Mouse (Mus musculus) liver, embryonic 16.5 days (tissue): Measurements from ENCODE around the gene Grifin. TPM values are rescaled to one million over a fixed set of nuclear protein-coding genes. Genes with fewer than 3 reads are reported as not detected.

Source experiments
- ATAC-seq: fragments of 200-750 bp; cut with Nextera tagmentation; 2 replicates; pipeline ENCODE4 v1.8.0; 2017; ENCODE audit warnings: low read depth, mild to moderate bottlenecking, moderate number of reproducible peaks, moderate library complexity
- H3K27ac ChIP-seq: fragments of 300-500 bp; sonication (generic); 2 replicates; pipeline ENCODE4 v1.5.1; 2014; ENCODE audit warnings: mild to moderate bottlenecking, low read length
- H3K27me3 ChIP-seq: fragments of 300-500 bp; sonication (generic); 2 replicates; pipeline ENCODE4 v1.6.1; 2014; ENCODE audit warnings: low read depth, low read length, mixed read lengths; ENCODE audit not compliant: control insufficient read depth, insufficient read depth
- H3K36me3 ChIP-seq: fragments of 300-500 bp; sonication (generic); 2 replicates; pipeline ENCODE4 v1.6.1; 2014; ENCODE audit warnings: mild to moderate bottlenecking; ENCODE audit not compliant: control insufficient read depth, insufficient read depth
- H3K4me1 ChIP-seq: fragments of 300-500 bp; sonication (generic); 2 replicates; pipeline ENCODE4 v1.6.1; 2014; ENCODE audit warnings: low read depth, low read length, mixed read lengths; ENCODE audit not compliant: control insufficient read depth
- H3K4me2 ChIP-seq: fragments of 300-500 bp; sonication (generic); 2 replicates; pipeline ENCODE4 v1.6.1; 2014; ENCODE audit warnings: low read depth, low read length, mixed read lengths
- H3K4me3 ChIP-seq: fragments of 300-500 bp; sonication (generic); 2 replicates; pipeline ENCODE4 v1.5.1; 2014; ENCODE audit warnings: low read depth, mild to moderate bottlenecking, low read length
- H3K9ac ChIP-seq: fragments of 300-500 bp; sonication (generic); 2 replicates; pipeline ENCODE4 v1.6.1; 2014; ENCODE audit warnings: low read depth, low read length
- H3K9me3 ChIP-seq: fragments of 300-500 bp; sonication (generic); replicated peaks from 2 replicates; pipeline ENCODE4 v1.6.1; 2016; ENCODE audit warnings: low read length; ENCODE audit not compliant: control insufficient read depth
- WGBS: fragments of 180-500 bp; shearing (Covaris S2); extraction: QIAGEN DNeasy Blood & Tissue Kit; methylation state at CpG from one replicate; pipeline ENCODE4 v1.1.7; 2014; ENCODE audit not compliant: insufficient replicate concordance; 5-methylcytosine and 5-hydroxymethylcytosine counted together
- polyA plus RNA-seq: library from polyadenylated mRNA; unstranded; fragments of >200 nt; fragmentation: Nextera tagmentation; extraction: Ambion mirVana; gene quantifications from 2 replicates; pipeline ENCODE4 v1.2.1, GENCODE M21; 2015

Gene Grifin
- polyA plus RNA-seq, 1 experiment from 2014 or later: 0.59 TPM

- H3K9ac ChIP-seq: no peak overlapping the region
- H3K4me1 ChIP-seq: peaks cover 37% of the 10 kb centered on the region
- no peaks in the 10 kb centered on the region for H3K27me3 ChIP-seq
- no peak overlapping the region for H3K4me3 ChIP-seq
- WGBS: 71% methylated on average over 5 of the region's 5 CpGs
- no peaks in the 10 kb centered on the region for H3K36me3 ChIP-seq
- H3K9me3 ChIP-seq: no peaks in the 10 kb centered on the region
- H3K4me2 ChIP-seq: no peak overlapping the region
- no peak overlapping the region; the same call in 1 of the 2 replicates for H3K27ac ChIP-seq
- ATAC-seq: no peak
Observed at GRCm38 (mm10) chr5:140567751-140568150, 2.9 kb upstream of the Grifin start.

GRCm38 (mm10) chr5:140567321-140567720 is 2.5 kb upstream of the Grifin start:
- peaks cover 37% of the 10 kb centered on the region for H3K4me1 ChIP-seq
- H3K27me3 ChIP-seq: no peaks in the 10 kb centered on the region
- 0 out of 2 replicates have a peak overlapping the region, but pooled peaks have one; percentile 9 for H3K9ac ChIP-seq
- peak overlapping the region; percentile 34; the same call in 1 of the 2 replicates for H3K4me2 ChIP-seq
- H3K36me3 ChIP-seq: no peaks in the 10 kb centered on the region
- 39% methylated on average over 11 of the region's 11 CpGs for WGBS
- H3K9me3 ChIP-seq: no peaks in the 10 kb centered on the region
- no peak overlapping the region for H3K4me3 ChIP-seq
- no peak overlapping the region; the same call in 1 of the 2 replicates for H3K27ac ChIP-seq
- 0 out of 2 replicates have a peak, but pooled peaks have one; percentile 47 for ATAC-seq

GRCm38 (mm10) chr5:140566271-140566670 is 1.4 kb upstream of the Grifin start:
- no peak overlapping the region for H3K27ac ChIP-seq
- no peak overlapping the region for H3K4me2 ChIP-seq
- H3K9me3 ChIP-seq: no peaks in the 10 kb centered on the region
- no peak for ATAC-seq
- H3K9ac ChIP-seq: no peak overlapping the region
- no peak overlapping the region for H3K4me3 ChIP-seq
- H3K27me3 ChIP-seq: no peaks in the 10 kb centered on the region
- H3K36me3 ChIP-seq: no peaks in the 10 kb centered on the region
- WGBS: 58% methylated on average over 4 of the region's 4 CpGs
- peaks cover 37% of the 10 kb centered on the region for H3K4me1 ChIP-seq

- Histone ChIP-seq H3K27me3 (no peaks in the 10 kb centered on the region), H3K27ac (no peak overlapping the region), H3K4me3 (no peak overlapping the region), H3K9me3 (no peaks in the 10 kb centered on the region), H3K36me3 (no peaks in the 10 kb centered on the region), H3K4me2 (no peak overlapping the region), H3K4me1 (peaks cover 37% of the 10 kb centered on the region), H3K9ac (no peak overlapping the region)
- ATAC-seq: no peak
- 61% methylated on average over 6 of the region's 6 CpGs for WGBS
Observed at GRCm38 (mm10) chr5:140565856-140566255, 985 bp upstream of the Grifin start.

GRCm38 (mm10) chr5:140565451-140565850 is 580 bp upstream of the Grifin start:
- Histone ChIP-seq H3K27me3 (no peaks in the 10 kb centered on the region), H3K4me2 (no peak overlapping the region), H3K9me3 (no peaks in the 10 kb centered on the region), H3K4me1 (peaks cover 37% of the 10 kb centered on the region), H3K36me3 (no peaks in the 10 kb centered on the region), H3K4me3 (no peak overlapping the region), H3K27ac (no peak overlapping the region), H3K9ac (no peak overlapping the region)
- WGBS: 52% methylated on average over 5 of the region's 5 CpGs
- ATAC-seq: 0 out of 2 replicates have a peak, but pooled peaks have one; percentile 10

- ATAC-seq: no peak
- Histone ChIP-seq H3K36me3 (no peaks in the 10 kb centered on the region), H3K4me2 (no peak overlapping the region), H3K4me1 (peaks cover 29% of the 10 kb centered on the region), H3K9ac (no peak overlapping the region), H3K4me3 (no peak overlapping the region), H3K27me3 (no peaks in the 10 kb centered on the region), H3K9me3 (no peaks in the 10 kb centered on the region), H3K27ac (no peak overlapping the region)
- 75% methylated on average over 9 of the region's 9 CpGs for WGBS
Observed at GRCm38 (mm10) chr5:140562601-140563000, 2.3 kb downstream of the Grifin start.

- Histone ChIP-seq H3K36me3 (no peaks in the 10 kb centered on the region), H3K4me3 (no peak overlapping the region), H3K27ac (no peak overlapping the region), H3K9ac (no peak overlapping the region), H3K9me3 (no peaks in the 10 kb centered on the region), H3K4me1 (no peaks in the 10 kb centered on the region), H3K27me3 (no peaks in the 10 kb centered on the region), H3K4me2 (no peak overlapping the region)
- WGBS: 36% methylated on average over 3 of the region's 3 CpGs
- ATAC-seq: no peak
Observed at GRCm38 (mm10) chr5:140556859-140557258, 8.0 kb downstream of the Grifin start.

- WGBS: 72% methylated on average over 7 of the region's 7 CpGs
- ATAC-seq: no peak
- H3K27me3 ChIP-seq: no peaks in the 10 kb centered on the region
- H3K4me3 ChIP-seq: no peak overlapping the region
- H3K4me2 ChIP-seq: no peak overlapping the region
- H3K9me3 ChIP-seq: no peaks in the 10 kb centered on the region
- H3K36me3 ChIP-seq: no peaks in the 10 kb centered on the region
- peaks cover 2% of the 10 kb centered on the region; the same call in 1 of the 2 replicates for H3K4me1 ChIP-seq
- no peak overlapping the region for H3K9ac ChIP-seq
- H3K27ac ChIP-seq: no peak overlapping the region
Observed at GRCm38 (mm10) chr5:140553719-140554118, 11.2 kb downstream of the Grifin start.

GRCm38 (mm10) chr5:140549306-140550047 is 15.4 kb downstream of the Grifin start:
- H3K4me1 ChIP-seq: peaks cover 2% of the 10 kb centered on the region; the same call in 1 of the 2 replicates
- no peak overlapping the region for H3K4me2 ChIP-seq
- ATAC-seq: no peak
- no peak overlapping the region for H3K27ac ChIP-seq
- H3K9me3 ChIP-seq: no peaks in the 10 kb centered on the region
- no peaks in the 10 kb centered on the region for H3K27me3 ChIP-seq
- H3K9ac ChIP-seq: no peak overlapping the region
- no peak overlapping the region for H3K4me3 ChIP-seq
- 33% methylated on average over 17 of the region's 17 CpGs for WGBS
- H3K36me3 ChIP-seq: no peaks in the 10 kb centered on the region
